Mouse (Mus musculus): Measurements from ENCODE around the gene Olfr666. TPM values are rescaled to one million over a fixed set of nuclear protein-coding genes. Genes with fewer than 3 reads are reported as not detected.
"Not testable (repeated sequence)": the region's sequence is repeated elsewhere in the genome, so short reads cannot be mapped to it uniquely, and the experiment has no call there.

Olfr666 gene
- not detected for total RNA-seq (2021)
- long read RNA-seq, experiment 1, result 0 reads
- long read RNA-seq, experiment 2, result 0 reads

- DNase-seq, result no peak
Measured at GRCm38 (mm10) chr7:104895852-104896251, at the start of gene Olfr666. Gene Olfr666, minus strand, starts transcription at chr7:104895952.

DNA sequence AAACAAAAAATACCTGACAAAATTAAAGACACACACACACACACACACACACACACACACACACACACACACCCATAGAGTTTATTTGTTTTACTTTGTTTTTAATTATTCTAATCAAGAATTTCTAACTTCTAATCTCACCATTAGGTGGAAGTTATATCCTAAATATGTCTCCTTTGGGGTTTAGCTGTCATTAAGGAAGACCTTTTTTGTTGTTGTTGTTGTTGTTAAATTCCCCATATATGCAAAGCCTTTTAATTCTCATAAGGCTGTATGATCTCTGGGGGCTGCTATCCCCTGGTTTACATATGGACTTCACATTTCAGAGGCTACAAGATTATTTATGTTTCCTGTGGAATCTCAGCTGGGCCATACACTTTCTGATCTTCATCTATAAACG is 38.2 kb upstream of the Olfr666 start, which contains the start of gene Olfr669:
Gene Olfr669 (plus strand): TSS at position 301 of the 400 bp plus-strand sequence.
- DNase-seq, result no peak

DNA sequence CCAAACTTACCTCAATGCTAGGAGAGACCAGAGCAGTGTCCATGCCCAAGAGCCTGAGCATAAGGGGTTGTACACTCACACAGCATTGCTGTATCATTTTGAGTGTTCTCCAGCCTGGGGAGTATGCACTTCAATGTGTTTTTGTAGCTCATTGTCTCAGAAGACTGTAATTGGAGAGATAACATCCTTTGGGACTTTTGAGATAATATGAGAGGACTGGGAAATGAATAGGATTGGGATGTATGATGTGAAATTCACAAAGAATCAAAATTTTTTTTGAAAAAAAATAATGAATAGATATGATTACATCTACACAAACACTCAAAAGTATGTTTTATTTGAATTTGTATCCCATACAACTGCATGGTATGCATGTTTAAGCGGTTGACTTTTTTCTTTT is 32.2 kb upstream of the Olfr666 start, which contains the start of gene Olfr668:
Gene Olfr668 (minus strand): TSS at position 101 of the 400 bp plus-strand sequence.
- no peak for DNase-seq

GRCm38 (mm10) chr7:104921382-104921781 is 25.6 kb upstream of the Olfr666 start, which contains the start of gene Olfr667:
Gene Olfr667, minus strand, starts transcription at chr7:104921482.
- DNase-seq, result no peak

GRCm38 (mm10) chr7:104877731-104878130 is 18.0 kb downstream of the Olfr666 start, which contains the start of gene Olfr665:
Gene Olfr665, plus strand, starts transcription at chr7:104878031.
- no peak for DNase-seq

GRCm38 (mm10) chr7:104861381-104861780 is 34.4 kb downstream of the Olfr666 start:
- no peak for DNase-seq

DNA sequence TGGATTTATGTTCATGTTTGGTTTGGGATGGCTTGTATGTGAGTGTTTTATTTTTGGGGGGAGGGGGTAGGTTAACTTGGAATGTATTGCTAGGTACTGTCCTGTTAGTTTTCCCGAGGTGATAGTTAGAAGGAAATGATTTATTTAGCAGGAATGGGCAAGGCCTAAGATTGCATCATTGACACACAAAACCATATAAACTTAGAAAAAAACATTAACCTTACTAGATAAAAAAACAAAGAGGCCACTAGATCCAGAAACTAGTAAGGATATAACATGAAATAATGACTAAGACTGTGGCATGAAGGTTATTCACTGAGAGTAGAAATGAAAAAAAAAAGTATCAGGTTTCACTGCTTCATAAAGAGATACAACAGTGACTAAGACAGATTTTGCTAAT is 38.1 kb downstream of the Olfr666 start:
- no peak for DNase-seq

GRCm38 (mm10) chr7:104856709-104857108 is 39.0 kb downstream of the Olfr666 start, which contains the start of gene Usp17la:
Gene Usp17la, plus strand, starts transcription at chr7:104857009.
- DNase-seq, result not testable (repeated sequence)

DNA sequence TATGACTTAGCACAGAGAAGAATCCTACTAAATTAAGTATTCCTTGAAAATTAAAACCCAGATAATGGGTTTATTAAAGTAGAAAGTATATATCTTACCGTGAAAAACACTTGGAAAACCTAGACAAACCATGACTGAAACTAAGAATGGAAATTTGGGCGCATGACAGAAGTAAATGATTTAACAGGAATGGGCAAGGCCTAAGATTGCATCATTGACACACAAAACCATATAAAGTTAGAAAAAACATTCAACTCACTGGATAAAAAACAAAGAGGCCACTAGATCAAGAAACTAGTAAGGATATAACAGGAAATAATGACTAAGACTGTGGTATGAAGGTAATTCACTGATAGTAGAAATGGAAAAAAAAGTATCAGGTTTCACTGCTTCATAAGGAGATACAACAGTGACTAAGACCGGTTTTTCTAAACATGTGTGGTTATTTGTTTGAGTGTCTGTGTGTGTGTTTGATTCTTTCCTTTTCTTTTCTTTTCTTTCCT is 40.5 kb downstream of the Olfr666 start:
- DNase-seq, result no peak

DNA sequence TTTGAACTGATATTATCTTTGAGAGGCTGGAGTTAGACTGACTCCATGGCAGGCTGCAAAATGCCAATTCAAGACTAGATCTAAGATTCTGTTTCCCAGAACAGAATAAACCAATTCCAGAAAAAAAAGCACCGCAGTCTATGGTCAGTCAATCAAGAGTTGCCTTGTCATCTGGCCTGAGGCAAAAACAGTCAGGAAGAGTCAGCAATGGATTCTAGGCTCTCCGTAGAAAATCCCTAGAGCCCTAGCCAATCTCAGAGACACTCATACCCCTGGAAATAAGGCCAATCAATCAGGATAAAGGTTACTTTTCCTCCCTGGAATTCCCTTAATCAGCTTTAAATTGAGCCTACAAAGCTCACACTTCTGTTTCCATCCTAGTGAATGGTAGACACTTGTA is 44.2 kb downstream of the Olfr666 start:
- DNase-seq, result not testable (repeated sequence)

DNA sequence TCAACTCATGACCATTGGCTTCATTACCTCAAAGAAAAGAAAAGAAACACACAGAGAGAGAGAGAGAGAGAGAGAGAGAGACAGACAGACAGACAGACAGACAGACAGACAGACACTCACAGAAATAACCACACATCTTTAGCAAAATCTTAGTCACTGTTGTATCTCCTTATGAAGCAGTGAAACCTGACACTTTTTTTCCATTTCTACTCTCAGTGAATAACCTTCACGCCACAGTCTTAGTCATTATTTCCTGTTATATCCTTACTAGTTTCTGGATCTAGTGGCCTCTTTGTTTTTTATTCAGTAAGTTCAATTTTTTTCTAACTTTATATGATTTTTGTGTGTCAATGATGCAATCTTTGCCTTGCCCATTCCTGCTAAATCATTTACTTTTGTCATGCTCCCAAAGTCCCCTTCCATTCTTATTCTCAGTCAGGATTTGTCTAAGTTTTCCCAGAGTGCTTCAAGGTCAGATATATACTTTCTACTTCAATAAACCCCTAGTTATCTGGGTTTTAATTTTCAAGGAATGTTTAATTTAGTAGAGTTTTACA is 51.9 kb downstream of the Olfr666 start:
- no peak for DNase-seq

- DNase-seq, result no peak
Measured at GRCm38 (mm10) chr7:104842503-104842902, 53.2 kb downstream of the Olfr666 start, which contains the start of gene Usp17lb. Gene Usp17lb, minus strand, starts transcription at chr7:104842603.

Other genes with a start within 250 kb of the Olfr666 start
- not detected for gene Olfr658, start 248.6 kb downstream of the Olfr666 start, total RNA-seq (2021)
- not detected for gene Olfr659, start 229.2 kb downstream of the Olfr666 start, total RNA-seq (2021)
- not detected for gene Olfr661, start 209.5 kb downstream of the Olfr666 start, total RNA-seq (2021)
- not detected for gene Usp17le, start 118.5 kb downstream of the Olfr666 start, total RNA-seq (2021)
- gene Usp17lb, start 53.3 kb downstream of the Olfr666 start, total RNA-seq (2021), result not detected
- gene Usp17la, start 38.9 kb downstream of the Olfr666 start, total RNA-seq (2021), result not detected
- not detected for gene Olfr665, start 17.9 kb downstream of the Olfr666 start, total RNA-seq (2021)
- not detected for gene Olfr667, start 25.5 kb upstream of the Olfr666 start, total RNA-seq (2021)
- gene Olfr668, start 32.1 kb upstream of the Olfr666 start, total RNA-seq (2021), result not detected
- not detected for gene Olfr669, start 38.3 kb upstream of the Olfr666 start, total RNA-seq (2021)
- not detected for gene Olfr670, start 66.7 kb upstream of the Olfr666 start, total RNA-seq (2021)
- gene Olfr671, start 83.2 kb upstream of the Olfr666 start, total RNA-seq (2021), result not detected
- not detected for gene Olfr672, start 106.1 kb upstream of the Olfr666 start, total RNA-seq (2021)
- not detected for gene Olfr675, start 132.5 kb upstream of the Olfr666 start, total RNA-seq (2021)
- not detected for gene Olfr676, start 136.7 kb upstream of the Olfr666 start, total RNA-seq (2021)
- not detected for gene Olfr677, start 155.4 kb upstream of the Olfr666 start, total RNA-seq (2021)
- not detected for gene Olfr678, start 168.5 kb upstream of the Olfr666 start, total RNA-seq (2021)
- not detected for gene Olfr679, start 185.3 kb upstream of the Olfr666 start, total RNA-seq (2021)
- not detected for gene Olfr680-ps1, start 196.9 kb upstream of the Olfr666 start, total RNA-seq (2021)
- gene Olfr681, start 220.9 kb upstream of the Olfr666 start, total RNA-seq (2021), result not detected